Mouse (Mus musculus) gastrocnemius, adult 18-20 months (tissue): ENCODE measurements around the gene Scp2. TPM values are rescaled to one million over a fixed set of nuclear protein-coding genes. Genes with fewer than 3 reads are reported as not detected.

Source experiments
- DNase-seq: peaks from one replicate; pipeline ENCODE4 v3.0.0; 2021; ENCODE audit warnings: low spot score
- microRNA-seq: library from miRNA; unstranded; fragments of <30 nt; microRNA quantifications from one replicate; pipeline ENCODE4 v1.2.0, GENCODE M21; 2021
- total RNA-seq, 2 experiments: library from RNA; stranded (reverse); gene quantifications; 2 replicates each; pipeline ENCODE4 v1.2.3; 2021

Gene Scp2
- total RNA-seq, 2 experiments from 2014 or later: 142 to 147 TPM

GRCm38 (mm10) chr4:108018961-108019921 is 125.6 kb downstream of the Scp2 start:
- DNase-seq: peak; percentile 19

DNA sequence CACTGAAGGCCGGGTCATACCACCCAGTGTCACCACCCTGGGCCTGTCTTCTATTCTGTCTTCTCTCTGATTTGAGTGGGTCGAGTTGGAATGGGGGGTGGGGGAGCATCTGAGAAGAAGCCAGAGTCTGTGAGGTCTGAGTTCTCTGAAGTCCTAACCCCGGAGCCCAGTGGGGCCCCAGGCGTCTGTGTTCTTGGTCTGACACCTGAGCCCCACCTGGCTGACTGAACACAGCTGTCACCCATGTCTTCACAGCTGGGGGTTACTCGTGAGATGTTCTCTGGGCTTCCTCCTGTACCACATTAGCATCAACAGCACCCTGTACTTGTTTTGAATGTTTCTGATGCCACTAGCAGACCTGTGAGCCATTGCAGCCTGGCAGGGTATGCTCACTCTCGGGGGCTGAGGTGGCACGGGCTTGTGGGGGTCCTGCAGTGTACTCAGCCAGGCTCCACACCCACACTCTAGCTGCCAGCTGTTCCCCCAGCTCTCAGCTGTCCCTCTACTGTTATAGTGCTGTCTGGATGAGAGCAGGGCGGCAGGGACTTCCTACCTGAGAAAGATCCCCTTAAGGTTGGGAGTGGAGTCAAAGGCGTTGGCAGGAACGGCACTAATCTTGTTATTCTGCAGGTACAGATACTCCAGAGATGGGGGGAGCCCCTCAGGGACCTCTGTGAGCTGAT is 126.4 kb downstream of the Scp2 start:
- DNase-seq: no peak

GRCm38 (mm10) chr4:108017839-108018238 is 127.0 kb downstream of the Scp2 start:
- no peak for DNase-seq

GRCm38 (mm10) chr4:108016321-108016720 is 128.5 kb downstream of the Scp2 start:
- peak; percentile 23 for DNase-seq

GRCm38 (mm10) chr4:108015067-108015765 is 129.6 kb downstream of the Scp2 start:
- DNase-seq: peak; percentile 77

DNA sequence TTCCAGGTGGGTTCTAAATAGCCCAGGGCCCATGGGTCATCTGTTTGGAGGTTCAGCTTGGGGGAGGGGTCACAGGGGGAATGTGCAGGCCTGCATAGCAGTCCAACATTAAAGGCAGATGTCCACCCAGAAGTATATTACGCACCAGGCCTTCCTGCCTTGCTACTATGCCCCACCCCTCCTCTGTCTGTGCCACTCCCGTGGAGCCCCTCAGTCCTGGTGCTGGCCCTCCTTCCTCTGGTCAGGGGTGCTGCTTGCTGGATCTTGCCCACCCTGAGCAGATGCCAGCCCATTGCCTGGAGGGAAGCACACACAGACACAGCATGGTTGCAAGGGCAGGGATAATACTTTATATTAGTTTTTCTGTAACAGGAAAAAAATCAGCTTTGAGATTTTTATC is 130.3 kb downstream of the Scp2 start:
- no peak for DNase-seq

- no peak for DNase-seq
These were observed 136.3 kb downstream of the Scp2 start for GRCm38 (mm10) chr4:108008541-108008940.

GRCm38 (mm10) chr4:108007532-108008103 is 137.2 kb downstream of the Scp2 start:
- no peak for DNase-seq

- no peak for DNase-seq
These were observed 139.5 kb downstream of the Scp2 start for GRCm38 (mm10) chr4:108005328-108005727.

DNA sequence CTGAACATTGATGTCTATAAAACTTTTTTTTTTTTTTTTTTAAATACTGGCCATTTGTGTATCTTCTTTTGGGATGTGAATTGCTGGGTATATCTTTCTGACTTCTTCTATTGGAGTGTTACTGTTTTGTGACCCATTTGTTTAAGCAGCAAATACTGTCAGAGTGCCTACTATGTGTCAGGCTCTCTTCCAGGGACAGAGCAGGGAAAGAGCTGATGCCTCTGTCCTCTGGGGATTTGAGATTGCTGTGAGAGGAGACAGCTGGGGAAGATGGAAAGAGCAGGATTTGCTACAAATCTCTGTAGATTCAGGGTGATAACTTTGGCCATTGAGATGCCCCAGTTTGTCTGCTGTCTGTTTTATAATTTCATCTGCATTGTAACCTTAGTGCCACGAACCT is 145.4 kb downstream of the Scp2 start:
- no peak for DNase-seq

DNA sequence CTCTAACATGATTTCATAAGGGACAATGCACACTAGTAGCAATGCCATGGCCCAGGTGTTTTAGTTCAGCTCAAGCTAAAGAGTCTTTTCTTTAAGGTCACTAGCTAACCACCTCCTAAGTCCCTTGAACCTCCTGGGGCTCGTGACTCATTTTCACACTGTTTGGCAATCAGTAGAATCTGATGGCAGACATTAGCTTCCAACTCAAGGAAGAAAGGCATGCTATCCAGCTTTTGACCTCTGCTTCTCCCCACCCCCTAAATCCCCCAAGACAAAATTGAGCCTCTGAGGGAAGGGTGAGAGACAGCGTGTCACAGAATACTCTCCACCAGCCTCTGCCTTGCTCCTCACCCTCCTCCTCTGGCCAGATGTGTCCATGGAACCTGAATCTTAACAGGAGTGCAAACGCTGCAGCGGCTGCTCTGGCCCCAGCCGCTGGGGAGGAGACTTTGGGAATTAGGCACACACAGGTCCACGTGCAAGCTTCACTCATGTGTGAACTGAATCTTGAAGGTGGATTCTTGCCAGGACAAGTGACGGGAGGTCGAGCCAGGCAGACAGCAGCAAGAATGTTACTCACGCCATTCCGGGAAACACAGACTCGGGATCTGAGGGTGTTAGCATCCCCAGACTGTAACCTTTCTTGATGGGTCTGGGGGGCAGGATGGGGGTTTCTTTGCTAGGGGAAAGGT is 146.0 kb downstream of the Scp2 start:
- DNase-seq: peak; percentile 68

DNA sequence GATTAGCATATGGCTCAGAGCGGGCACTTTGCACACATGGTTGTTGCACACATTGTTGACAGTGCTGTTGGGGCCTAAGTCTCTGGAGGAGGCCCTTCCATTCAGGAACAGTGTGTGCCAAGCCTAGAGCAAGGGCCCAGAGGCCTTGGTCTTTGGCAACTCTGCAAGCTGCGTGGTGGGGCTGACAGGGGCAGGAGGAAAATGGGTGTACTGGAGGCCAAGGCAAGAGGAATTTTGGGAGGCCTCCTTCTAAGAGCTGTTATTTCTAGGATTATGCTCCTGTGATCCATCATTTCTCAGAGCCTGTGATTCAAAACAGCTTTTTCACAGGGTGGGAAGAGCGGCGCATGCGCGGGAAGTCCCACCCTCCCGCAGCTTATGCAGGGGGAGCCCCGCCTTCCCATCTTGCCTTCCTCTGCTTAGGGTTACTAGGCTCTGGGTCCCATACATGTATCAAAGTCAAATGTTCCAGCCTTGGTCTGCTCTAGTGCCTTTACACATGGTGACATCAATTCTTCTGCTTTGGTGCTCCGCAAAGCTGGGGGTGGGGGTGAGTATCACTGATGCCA is 148.3 kb downstream of the Scp2 start:
- no peak for DNase-seq

DNA sequence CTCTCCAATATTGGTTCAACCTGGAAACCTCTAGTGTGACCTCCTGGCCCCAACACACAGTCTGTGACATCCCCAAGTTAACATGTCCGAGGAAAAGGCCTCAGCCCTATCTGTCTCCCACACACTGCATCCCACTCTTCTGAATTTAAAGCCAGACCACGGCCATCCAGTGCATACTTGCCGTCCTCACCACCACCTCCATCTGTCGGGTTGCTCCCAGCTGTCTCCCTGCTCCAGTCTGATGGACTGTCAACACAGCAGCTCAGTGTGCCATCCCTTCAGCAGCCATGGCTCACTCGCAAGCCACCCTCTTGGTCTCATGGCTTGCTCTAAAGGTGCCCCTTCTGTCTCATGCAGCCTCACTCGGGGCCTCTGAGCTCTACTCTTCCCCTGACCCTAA is 149.1 kb downstream of the Scp2 start:
- DNase-seq: no peak

DNA sequence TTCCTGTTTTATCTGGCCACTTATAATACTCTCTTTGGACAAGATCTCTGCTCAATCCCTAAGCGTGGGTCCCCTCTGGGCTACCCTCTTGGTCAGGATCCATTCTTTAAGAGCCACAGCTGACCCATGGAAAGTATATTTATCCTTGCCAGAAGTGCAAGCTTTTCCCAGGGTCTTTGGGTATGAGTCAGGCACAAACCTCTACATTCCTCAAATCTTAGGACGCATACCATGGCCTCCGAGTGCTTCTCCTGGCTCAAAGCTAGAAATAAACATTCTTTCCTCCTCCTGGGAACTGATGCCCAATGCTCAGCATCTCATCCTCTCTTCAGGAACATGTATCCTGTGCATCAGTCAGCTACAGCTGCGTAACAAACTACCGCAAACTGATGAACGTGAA is 149.8 kb downstream of the Scp2 start:
- no peak for DNase-seq

Small RNAs within 50 kb of the gene (microRNA-seq; reads per million reads assigned to microRNA genes)
- not detected for gene Mir6397

Other genes starting within 250 kb of the Scp2 start
- 10 to 100 TPM; 64.3 to 67.2 TPM for gene Cpt2, start 221.4 kb downstream of the Scp2 start, total RNA-seq
- gene Slc1a7, start 176.7 kb downstream of the Scp2 start, total RNA-seq: under 1 TPM in 1 of 2 experiments, not detected in 1; 0.14 TPM
- gene Podn, start 48.6 kb downstream of the Scp2 start, total RNA-seq: 1 to 10 TPM; 8.0 to 9.5 TPM
- gene Echdc2, start 20.4 kb upstream of the Scp2 start, total RNA-seq: 1 to 10 TPM; 7.4 to 9.1 TPM
- gene Zyg11a, start 73.0 kb upstream of the Scp2 start, total RNA-seq: 1 to 10 TPM in 1 of 2 experiments, under 1 TPM in 1; 0.87 to 1.2 TPM
- gene Zyg11b, start 156.1 kb upstream of the Scp2 start, total RNA-seq: 10 to 100 TPM; 59.6 to 65.3 TPM
- gene Coa7, start 183.1 kb upstream of the Scp2 start, total RNA-seq: 10 to 100 TPM; 29.9 to 35.5 TPM
- not detected for gene Shisal2a, start 238.4 kb upstream of the Scp2 start, total RNA-seq